Mouse (Mus musculus) intestine, postnatal 0 days (tissue): ENCODE measurements around the gene Hmga2. TPM values are rescaled to one million over a fixed set of nuclear protein-coding genes. Genes with fewer than 3 reads are reported as not detected.
A peak's percentile ranks its signal among the peaks of the same experiment; 100 is the strongest.

Source experiments
- ATAC-seq: fragments of 200-750 bp; cut with Nextera tagmentation; 2 replicates; pipeline ENCODE4 v1.8.0; 2017; ENCODE audit warnings: mild to moderate bottlenecking, moderate TSS enrichment, moderate library complexity
- H3K27ac ChIP-seq: fragments of 300-500 bp; sonication (generic); 2 replicates; pipeline ENCODE4 v1.5.1; 2014; ENCODE audit warnings: mild to moderate bottlenecking, low read depth, low read length, moderate library complexity
- H3K27me3 ChIP-seq: fragments of 300-500 bp; sonication (generic); replicated peaks from 2 replicates; pipeline ENCODE4 v1.6.1; 2014; ENCODE audit warnings: low read length, mixed read lengths; ENCODE audit not compliant: control insufficient read depth, insufficient read depth
- H3K36me3 ChIP-seq: fragments of 300-500 bp; sonication (generic); 2 replicates; pipeline ENCODE4 v1.6.1; 2014; ENCODE audit warnings: mild to moderate bottlenecking, moderate library complexity; ENCODE audit not compliant: control insufficient read depth, insufficient read depth
- H3K4me1 ChIP-seq: fragments of 300-500 bp; sonication (generic); replicated peaks from 2 replicates; pipeline ENCODE4 v1.6.1; 2014; ENCODE audit warnings: antibody characterized with exemption, low read length, mixed read lengths; ENCODE audit not compliant: control insufficient read depth, insufficient read depth
- H3K4me2 ChIP-seq: fragments of 300-500 bp; sonication (generic); replicated peaks from 2 replicates; pipeline ENCODE4 v1.6.1; 2014; ENCODE audit warnings: low read depth, mild to moderate bottlenecking, moderate library complexity
- H3K4me3 ChIP-seq: fragments of 300-500 bp; sonication (generic); 2 replicates; pipeline ENCODE4 v1.5.1; 2014; ENCODE audit warnings: low read depth, low read length
- H3K9ac ChIP-seq: fragments of 300-500 bp; sonication (generic); 2 replicates; pipeline ENCODE4 v1.6.1; 2014; ENCODE audit warnings: mild to moderate bottlenecking, low read depth, low read length
- H3K9me3 ChIP-seq: fragments of 300-500 bp; sonication (generic); 2 replicates; pipeline ENCODE4 v1.6.1; 2016; ENCODE audit warnings: mixed run types; ENCODE audit not compliant: control insufficient read depth
- CTCF ChIP-seq: sonication (generic); IDR thresholded peaks from 2 replicates; pipeline ENCODE4 v1.5.1; 2016; ENCODE audit warnings: low read depth, mild to moderate bottlenecking, control low read depth, antibody characterized with exemption, moderate library complexity
- WGBS: fragments of 180-500 bp; shearing (Covaris S2); extraction: QIAGEN DNeasy Blood & Tissue Kit; methylation state at CpG from one replicate; pipeline ENCODE4 v1.1.7; 2014; 5-methylcytosine and 5-hydroxymethylcytosine counted together
- polyA plus RNA-seq: library from polyadenylated mRNA; unstranded; fragments of >200 nt; fragmentation: Nextera tagmentation; extraction: Ambion mirVana; gene quantifications from 2 replicates; pipeline ENCODE4 v1.2.1, GENCODE M21; 2015

The Hmga2 gene
- polyA plus RNA-seq, 1 experiment from 2014 or later, result 4.3 TPM

DNA sequence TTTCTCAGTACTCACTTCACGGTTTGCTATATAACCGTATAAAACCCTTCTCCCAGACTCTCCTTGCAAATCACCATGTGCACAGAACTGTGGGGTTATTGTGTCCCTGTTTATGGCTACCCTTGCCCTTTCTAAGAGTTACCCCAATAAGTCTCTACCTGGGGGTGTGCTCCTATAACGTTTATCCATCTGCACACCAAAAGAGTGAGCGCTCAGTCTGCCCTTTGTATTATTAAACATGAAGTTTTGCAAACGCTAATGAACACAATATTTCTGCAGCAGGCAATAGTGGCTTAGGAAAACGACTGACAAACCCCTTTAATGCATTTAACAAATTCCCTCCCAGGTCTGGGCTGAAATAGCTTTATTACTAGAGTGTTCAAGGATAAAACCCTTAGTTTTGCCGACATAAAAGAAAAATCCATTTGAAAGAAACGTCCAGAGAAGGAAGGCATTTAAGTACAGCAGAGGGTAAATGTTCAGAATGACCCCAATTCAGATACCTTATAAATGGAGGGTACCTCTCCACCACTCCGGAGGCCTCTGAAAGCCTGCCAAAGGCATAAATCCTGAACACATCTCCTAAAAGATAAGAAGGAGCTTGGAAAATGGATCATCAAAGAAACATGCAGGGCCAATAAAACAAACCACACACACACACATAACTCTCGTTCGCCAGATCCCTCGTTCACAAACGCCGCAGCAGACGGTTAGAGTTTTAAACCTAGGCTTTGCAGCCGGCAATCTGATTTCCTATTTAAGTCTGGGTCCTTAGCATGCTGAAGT, 57.3 kb downstream of the Hmga2 start:
- Histone ChIP-seq H3K9ac (no peak overlapping the region), H3K9me3 (no peaks in the 10 kb centered on the region), H3K4me1 (peaks cover 12% of the 10 kb centered on the region), H3K27ac (no peak overlapping the region), H3K36me3 (no peaks in the 10 kb centered on the region), H3K4me3 (no peak overlapping the region), H3K4me2 (0 out of 2 replicates have a peak overlapping the region, but pooled peaks have one; percentile 61), H3K27me3 (no peaks in the 10 kb centered on the region; the same call in 1 of the 2 replicates)
- ATAC-seq, result no peak
- WGBS, result 30% methylated on average over 16 of the region's 16 CpGs
- no peak for TF ChIP-seq CTCF

- no peak for TF ChIP-seq CTCF
- no peak overlapping the region for H3K9ac ChIP-seq
- no peak for ATAC-seq
- peaks cover 12% of the 10 kb centered on the region for H3K4me1 ChIP-seq
- H3K36me3 ChIP-seq, result no peaks in the 10 kb centered on the region
- H3K27ac ChIP-seq, result no peak overlapping the region
- no peaks in the 10 kb centered on the region for H3K9me3 ChIP-seq
- WGBS, result 26% methylated on average over 7 of the region's 7 CpGs
- H3K4me3 ChIP-seq, result no peak overlapping the region
- H3K4me2 ChIP-seq, result peak overlapping the region; percentile 61
- no peaks in the 10 kb centered on the region; the same call in 1 of the 2 replicates for H3K27me3 ChIP-seq
Measured at GRCm38 (mm10) chr10:120418211-120418610, 58.1 kb downstream of the Hmga2 start.

DNA sequence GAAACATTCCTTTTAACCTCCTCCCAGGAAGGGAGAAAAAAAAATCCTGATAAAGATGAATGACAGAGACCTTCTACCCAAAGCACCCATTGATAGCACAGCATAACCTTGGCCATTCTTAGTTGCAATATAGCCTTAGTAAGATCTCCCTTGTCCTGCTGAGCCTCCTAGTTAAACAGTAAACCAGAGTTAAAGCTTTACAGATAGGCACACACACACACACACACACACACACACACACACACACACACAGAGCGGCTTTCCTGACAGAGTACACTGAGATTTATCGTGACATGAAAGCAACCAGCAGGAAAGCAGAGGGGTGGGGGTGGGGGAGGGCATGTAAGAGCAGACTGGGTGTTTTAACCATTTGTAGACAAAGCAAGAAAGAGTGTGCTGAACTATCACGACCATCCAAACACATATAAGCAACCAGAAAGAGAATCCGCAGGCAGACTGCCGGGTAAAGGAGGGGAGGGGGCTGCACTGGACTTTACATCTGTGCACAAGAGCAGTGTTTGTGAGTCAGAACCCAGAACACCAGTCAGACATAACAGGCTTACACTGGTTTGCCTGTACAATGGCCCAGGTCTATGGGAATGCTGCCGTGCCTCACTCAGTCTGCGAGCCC, 58.7 kb downstream of the Hmga2 start:
- no peak for TF ChIP-seq CTCF
- Histone ChIP-seq H3K4me3 (peak overlapping the region; percentile 25; the same call in 1 of the 2 replicates), H3K9ac (no peak overlapping the region), H3K27me3 (no peaks in the 10 kb centered on the region; the same call in 1 of the 2 replicates), H3K4me2 (peak overlapping the region; percentile 61), H3K4me1 (peaks cover 12% of the 10 kb centered on the region), H3K27ac (peak overlapping the region; percentile 30; the same call in 1 of the 2 replicates), H3K36me3 (no peaks in the 10 kb centered on the region), H3K9me3 (no peaks in the 10 kb centered on the region)
- peak; percentile 82 for ATAC-seq
- WGBS, result 11% methylated on average over 7 of the region's 7 CpGs

DNA sequence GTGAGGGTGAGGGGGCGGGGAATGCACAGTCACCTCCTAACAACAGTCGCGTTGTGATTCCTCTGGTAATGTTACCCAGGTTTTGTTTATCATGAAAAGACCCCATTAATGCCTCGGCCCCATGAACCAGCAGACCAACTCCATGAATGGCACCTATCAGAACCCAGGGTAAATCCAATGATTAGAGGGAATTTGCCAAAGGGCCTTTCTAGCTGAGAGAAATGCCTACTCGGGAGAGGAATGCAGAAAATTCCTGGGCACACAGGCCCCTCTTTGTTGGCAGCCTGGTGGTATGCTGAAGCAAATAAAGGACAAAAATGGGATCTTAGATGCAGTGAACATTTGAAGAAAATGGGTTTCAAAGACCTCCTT, 59.2 kb downstream of the Hmga2 start:
- Histone ChIP-seq H3K4me3 (no peak overlapping the region), H3K27ac (no peak overlapping the region), H3K36me3 (no peaks in the 10 kb centered on the region), H3K4me2 (peak overlapping the region; percentile 61; the same call in 1 of the 2 replicates), H3K9me3 (no peaks in the 10 kb centered on the region), H3K9ac (no peak overlapping the region), H3K27me3 (no peaks in the 10 kb centered on the region; the same call in 1 of the 2 replicates), H3K4me1 (peaks cover 12% of the 10 kb centered on the region)
- WGBS, result 24% methylated on average over 5 of the region's 5 CpGs
- TF ChIP-seq CTCF, result no peak
- ATAC-seq, result peak; percentile 7; the same call in 1 of the 2 replicates

DNA sequence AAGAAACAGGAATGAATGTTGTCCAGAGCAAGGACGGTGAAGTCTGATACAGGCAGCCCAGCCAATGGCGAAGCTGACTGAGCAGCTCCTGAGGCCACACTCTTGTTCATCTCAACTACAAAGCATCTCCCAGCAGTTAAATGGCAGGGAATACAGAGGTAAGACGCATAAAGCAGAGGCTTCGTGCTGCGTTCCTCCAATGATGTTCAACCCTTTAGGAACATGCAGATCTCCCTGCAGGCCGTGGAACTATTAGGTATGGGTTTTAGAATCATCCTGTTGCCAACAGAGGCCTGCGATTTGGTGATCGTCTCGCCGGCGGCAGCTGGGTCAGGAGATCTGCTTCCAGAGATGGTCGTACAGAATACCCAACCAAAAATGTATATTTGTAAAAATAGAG, 59.6 kb downstream of the Hmga2 start:
- WGBS, result 68% methylated on average over 12 of the region's 12 CpGs
- Histone ChIP-seq H3K4me1 (peaks cover 12% of the 10 kb centered on the region), H3K4me3 (no peak overlapping the region), H3K9ac (no peak overlapping the region), H3K9me3 (no peaks in the 10 kb centered on the region), H3K4me2 (no peak overlapping the region), H3K27ac (no peak overlapping the region), H3K36me3 (no peaks in the 10 kb centered on the region), H3K27me3 (no peaks in the 10 kb centered on the region; the same call in 1 of the 2 replicates)
- ATAC-seq, result no peak
- TF ChIP-seq CTCF, result no peak

DNA sequence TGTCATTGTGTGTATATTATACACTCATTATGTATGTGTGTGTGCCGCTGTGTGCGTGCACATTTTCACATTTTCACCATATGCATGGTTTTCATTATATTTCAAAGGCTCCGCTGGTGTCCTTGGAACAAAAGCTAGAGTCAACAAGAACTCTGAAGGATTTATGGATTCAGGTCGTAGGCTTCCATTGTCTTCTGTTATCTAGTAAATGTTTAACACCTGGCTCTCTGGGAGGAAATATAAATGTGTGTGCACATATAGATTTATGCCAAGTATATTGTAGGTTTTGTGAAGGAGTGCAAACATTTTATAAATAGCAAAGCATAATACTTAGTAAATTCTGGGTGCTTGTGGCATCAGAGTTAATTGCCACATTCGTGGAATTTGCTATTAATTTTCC, 64.1 kb downstream of the Hmga2 start:
- H3K4me2 ChIP-seq, result no peak overlapping the region
- no peak overlapping the region for H3K4me3 ChIP-seq
- TF ChIP-seq CTCF, result no peak
- H3K27me3 ChIP-seq, result no peaks in the 10 kb centered on the region; the same call in 1 of the 2 replicates
- no peak for ATAC-seq
- H3K9me3 ChIP-seq, result no peaks in the 10 kb centered on the region
- no peak overlapping the region for H3K27ac ChIP-seq
- no peak overlapping the region for H3K9ac ChIP-seq
- WGBS, result 40% methylated on average over 5 of the region's 5 CpGs
- no peaks in the 10 kb centered on the region for H3K36me3 ChIP-seq
- peaks cover 7% of the 10 kb centered on the region; the same call in 1 of the 2 replicates for H3K4me1 ChIP-seq
